Mouse (Mus musculus): ENCODE data around the gene Utp11. TPM values are rescaled to one million over a fixed set of nuclear protein-coding genes. Genes with fewer than 3 reads are reported as not detected.
"Not testable (repeated sequence)": the region's sequence is repeated elsewhere in the genome, so short reads cannot be mapped to it uniquely, and the experiment has no call there.

Gene Utp11
- polyA plus RNA-seq, 2 experiments, result 16.4 to 22.4 TPM

GRCm38 (mm10) chr4:124714545-124715481 lies 21.4 kb upstream of the Utp11 start, which contains the start of gene Sf3a3:
Gene Sf3a3 (plus strand): TSS chr4:124714776.
- WGBS (ENCODE audit: insufficient replicate concordance), result under 1% methylated on average over 57 of the region's 57 CpGs
- Histone ChIP-seq H3K27me3 (ENCODE audit: control insufficient read depth, insufficient read depth, low read length) (no peaks in the 10 kb centered on the region), H3K9me3 (ENCODE audit: control insufficient read depth, low read length) (no peaks in the 10 kb centered on the region), H3K36me3 (replicated peaks; ENCODE audit: control insufficient read depth, insufficient read depth, low read depth) (peaks cover 28% of the 10 kb centered on the region), H3K27ac (peak within 1 kb of the TSS; percentile 57), H3K4me2 (ENCODE audit: low read depth) (peak within 1 kb of the TSS; percentile 75), H3K9ac (replicated peaks) (peak within 1 kb of the TSS; percentile 96), H3K4me3 (ENCODE audit: insufficient read depth in 1 of 2, low read depth in 2 of 2, low read length in 2 of 2) (peak within 1 kb of the TSS; percentile 93 to 96), H3K4me1 (replicated peaks; ENCODE audit: control insufficient read depth in 2 of 2, insufficient read depth in 2 of 2, low read length in 1 of 2) (peaks cover 30% of the 10 kb centered on the region in 2 experiments)
- TF ChIP-seq CTCF (IDR thresholded peaks at IDR 0.05; ENCODE audit: low read depth) (peak; percentile 94), EP300 (IDR thresholded peaks at IDR 0.05; ENCODE audit: low read depth) (0 out of 2 replicates have a peak, but pooled peaks have one; percentile 50)
- DNase-seq (ENCODE audit: low read depth in 3 of 3, low spot score in 3 of 3) (peak; percentile 91 to 92 (median 91)), ATAC-seq (ENCODE audit: insufficient read depth) (peak; percentile 81)

DNA sequence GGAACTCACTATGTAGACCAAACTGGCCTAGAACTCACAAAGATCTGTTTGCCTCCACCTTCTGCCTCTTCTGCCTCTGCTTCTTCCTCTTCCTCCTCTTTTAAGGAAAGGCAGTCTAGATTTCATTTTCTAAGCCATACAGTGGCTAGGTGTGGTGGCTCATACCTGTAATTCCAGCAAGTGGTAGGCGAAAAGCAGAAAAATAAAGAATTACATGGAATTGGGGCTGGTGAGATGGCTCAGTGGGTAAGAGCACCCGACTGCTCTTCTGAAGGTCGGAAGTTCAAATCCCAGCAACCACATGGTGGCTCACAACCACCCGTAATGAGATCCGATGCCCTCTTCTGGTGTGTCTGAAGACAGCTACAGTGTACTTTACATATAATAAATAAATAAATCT lies 20.4 kb upstream of the Utp11 start:
- peaks cover 38% of the 10 kb centered on the region in 2 experiments for H3K4me1 ChIP-seq (replicated peaks; ENCODE audit: control insufficient read depth in 2 of 2, insufficient read depth in 2 of 2, low read length in 1 of 2)
- H3K36me3 ChIP-seq (replicated peaks; ENCODE audit: control insufficient read depth, insufficient read depth, low read depth), result peaks cover 20% of the 10 kb centered on the region
- H3K27ac ChIP-seq; H3K4me3 ChIP-seq (ENCODE audit: insufficient read depth in 1 of 2, low read depth in 2 of 2, low read length in 2 of 2); DNase-seq (ENCODE audit: low read depth in 3 of 3, low spot score in 3 of 3); H3K9ac ChIP-seq (replicated peaks); H3K27me3 ChIP-seq (ENCODE audit: control insufficient read depth, insufficient read depth, low read length); H3K9me3 ChIP-seq (ENCODE audit: control insufficient read depth, low read length); ATAC-seq (ENCODE audit: insufficient read depth): not testable (repeated sequence)
- peak overlapping the region; percentile 75 for H3K4me2 ChIP-seq (ENCODE audit: low read depth)
- 59% methylated on average over 5 of the region's 5 CpGs for WGBS (ENCODE audit: insufficient replicate concordance)

DNA sequence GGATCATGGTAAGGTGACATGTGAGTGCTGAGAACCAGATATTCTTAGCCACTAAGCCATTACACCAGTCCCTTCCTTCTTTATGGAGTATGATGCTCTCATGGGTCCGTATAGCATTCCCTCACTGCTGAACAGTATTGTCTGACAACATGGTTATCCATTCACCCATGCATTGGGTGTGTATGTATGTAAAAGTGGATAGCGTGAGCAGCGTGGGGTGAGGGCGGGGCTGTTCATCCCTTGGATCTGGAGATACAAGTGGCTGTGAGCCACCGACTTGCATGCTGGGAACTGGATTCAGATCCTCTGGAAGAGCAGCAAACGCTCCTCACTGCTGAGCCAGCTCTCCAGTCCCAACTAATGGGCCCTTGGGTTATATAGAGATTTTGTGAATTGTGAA lies 19.2 kb upstream of the Utp11 start:
- H3K27ac ChIP-seq, result peak overlapping the region; percentile 69
- H3K4me1 ChIP-seq (replicated peaks; ENCODE audit: control insufficient read depth in 2 of 2, insufficient read depth in 2 of 2, low read length in 1 of 2), result peaks cover 40 to 43% of the 10 kb centered on the region in 2 experiments
- 39% methylated on average over 6 of the region's 6 CpGs for WGBS (ENCODE audit: insufficient replicate concordance)
- H3K27me3 ChIP-seq (ENCODE audit: control insufficient read depth, insufficient read depth, low read length), result no peaks in the 10 kb centered on the region
- TF ChIP-seq CTCF (IDR thresholded peaks at IDR 0.05; ENCODE audit: low read depth) (no peak), EP300 (IDR thresholded peaks at IDR 0.05; ENCODE audit: low read depth) (peak; percentile 69)
- peak overlapping the region; percentile 1; the same call in 1 of the 2 replicates for H3K4me2 ChIP-seq (ENCODE audit: low read depth)
- DNase-seq (ENCODE audit: low read depth in 3 of 3, low spot score in 3 of 3) (peak; percentile 68 to 76 (median 74)), ATAC-seq (ENCODE audit: insufficient read depth) (peak; percentile 69)
- no peak overlapping the region for H3K4me3 ChIP-seq (ENCODE audit: insufficient read depth in 1 of 2, low read depth in 2 of 2, low read length in 2 of 2)
- H3K9me3 ChIP-seq (ENCODE audit: control insufficient read depth, low read length), result no peaks in the 10 kb centered on the region
- peaks cover 8% of the 10 kb centered on the region; the same call in 1 of the 2 replicates for H3K36me3 ChIP-seq (replicated peaks; ENCODE audit: control insufficient read depth, insufficient read depth, low read depth)
- H3K9ac ChIP-seq (replicated peaks), result no peak overlapping the region; the same call in 1 of the 2 replicates

- TF ChIP-seq CTCF (IDR thresholded peaks at IDR 0.05; ENCODE audit: low read depth), result peak; percentile 71
- no peak for TF ChIP-seq EP300 (IDR thresholded peaks at IDR 0.05; ENCODE audit: low read depth)
- no peak for ATAC-seq (ENCODE audit: insufficient read depth)
- Histone ChIP-seq H3K9ac (replicated peaks) (no peak overlapping the region), H3K27me3 (ENCODE audit: control insufficient read depth, insufficient read depth, low read length) (no peaks in the 10 kb centered on the region), H3K27ac (no peak overlapping the region), H3K9me3 (ENCODE audit: control insufficient read depth, low read length) (no peaks in the 10 kb centered on the region), H3K4me1 (replicated peaks; ENCODE audit: control insufficient read depth in 2 of 2, insufficient read depth in 2 of 2, low read length in 1 of 2) (peaks cover 35 to 43% of the 10 kb centered on the region in 2 experiments), H3K36me3 (replicated peaks; ENCODE audit: control insufficient read depth, insufficient read depth, low read depth) (peaks cover under 1% of the 10 kb centered on the region; the same call in 1 of the 2 replicates), H3K4me2 (ENCODE audit: low read depth) (peak overlapping the region; percentile 80; the same call in 1 of the 2 replicates), H3K4me3 (ENCODE audit: insufficient read depth in 1 of 2, low read depth in 2 of 2, low read length in 2 of 2) (no peak overlapping the region)
- WGBS (ENCODE audit: insufficient replicate concordance), result 5% methylated on average over 5 of the region's 5 CpGs
- DNase-seq (ENCODE audit: low read depth in 3 of 3, low spot score in 3 of 3), result no peak
Observed at GRCm38 (mm10) chr4:124710776-124711291, 17.4 kb upstream of the Utp11 start.

DNA sequence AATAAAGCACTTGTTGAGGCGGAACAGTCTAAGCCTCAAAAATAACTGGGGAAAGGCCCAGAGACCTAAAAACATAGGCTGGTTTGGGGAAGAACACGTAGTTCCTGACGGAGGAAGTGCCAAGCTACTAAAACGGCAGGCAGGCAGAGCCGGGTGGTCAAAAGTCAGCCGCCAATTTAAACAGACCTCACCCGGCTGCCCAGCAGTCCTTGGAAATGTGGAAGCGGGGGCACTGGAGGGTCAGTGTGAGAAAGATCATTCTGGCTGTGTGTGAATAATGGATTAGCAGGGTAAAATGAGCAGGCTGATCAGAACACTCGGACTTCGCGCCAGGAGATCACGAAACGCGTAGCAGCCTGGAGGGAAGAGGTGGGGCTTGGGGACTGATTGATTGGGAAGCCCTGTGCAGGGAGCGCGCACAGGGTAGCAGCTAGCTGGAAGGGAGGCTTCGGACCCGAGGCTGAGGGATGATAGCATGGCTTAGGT lies 16.6 kb upstream of the Utp11 start:
- TF ChIP-seq CTCF (IDR thresholded peaks at IDR 0.05; ENCODE audit: low read depth) (no peak), EP300 (IDR thresholded peaks at IDR 0.05; ENCODE audit: low read depth) (no peak)
- Histone ChIP-seq H3K9me3 (ENCODE audit: control insufficient read depth, low read length) (no peaks in the 10 kb centered on the region), H3K9ac (replicated peaks) (peak overlapping the region; percentile 60), H3K36me3 (replicated peaks; ENCODE audit: control insufficient read depth, insufficient read depth, low read depth) (no peaks in the 10 kb centered on the region; the same call in 1 of the 2 replicates), H3K4me3 (ENCODE audit: insufficient read depth in 1 of 2, low read depth in 2 of 2, low read length in 2 of 2) (peak overlapping the region; percentile 30 to 40; a peak in 3 of 4 replicates), H3K4me1 (replicated peaks; ENCODE audit: control insufficient read depth in 2 of 2, insufficient read depth in 2 of 2, low read length in 1 of 2) (peaks cover 35 to 38% of the 10 kb centered on the region in 2 experiments), H3K27ac (peak overlapping the region; percentile 51), H3K27me3 (ENCODE audit: control insufficient read depth, insufficient read depth, low read length) (no peaks in the 10 kb centered on the region), H3K4me2 (ENCODE audit: low read depth) (peak overlapping the region; percentile 80)
- WGBS (ENCODE audit: insufficient replicate concordance), result 3% methylated on average over 18 of the region's 18 CpGs
- DNase-seq (ENCODE audit: low read depth in 3 of 3, low spot score in 3 of 3) (no peak), ATAC-seq (ENCODE audit: insufficient read depth) (no peak)
